Mouse (Mus musculus): Measurements from ENCODE around the gene Gal3st1. TPM values are rescaled to one million over a fixed set of nuclear protein-coding genes. Genes with fewer than 3 reads are reported as not detected.
"Not testable (repeated sequence)": the region's sequence is repeated elsewhere in the genome, so short reads cannot be mapped to it uniquely, and the experiment has no call there.

Gal3st1 gene
- under 1 TPM; 0.15 to 0.23 TPM for total RNA-seq (2021)
- long read RNA-seq, experiment 1, partial matches to known transcripts = 0 of 1 reads
- long read RNA-seq, experiment 1, other reads (novel, unspliced or antisense) = 0 of 1 reads
- long read RNA-seq, experiment 2 = 0 reads

GRCm38 (mm10) chr11:3983291-3983862 is at the start of gene Gal3st1:
Gene Gal3st1, plus strand, starts transcription at chr11:3983636.
- DNase-seq = no peak

GRCm38 (mm10) chr11:3933756-3934285 is 49.6 kb upstream of the Gal3st1 start:
- no peak for DNase-seq

GRCm38 (mm10) chr11:3935135-3935534 is 48.3 kb upstream of the Gal3st1 start:
- DNase-seq = no peak

- DNase-seq = no peak
Measured at GRCm38 (mm10) chr11:3936318-3936717, 47.1 kb upstream of the Gal3st1 start.

- no peak for DNase-seq
Measured at GRCm38 (mm10) chr11:3937321-3937874, 46.0 kb upstream of the Gal3st1 start.

GRCm38 (mm10) chr11:3941371-3941770 is 42.1 kb upstream of the Gal3st1 start:
- no peak for DNase-seq

- DNase-seq = no peak
Measured at GRCm38 (mm10) chr11:3946386-3946785, 37.0 kb upstream of the Gal3st1 start.

- DNase-seq = not testable (repeated sequence)
Measured at GRCm38 (mm10) chr11:3954876-3955275, 28.6 kb upstream of the Gal3st1 start.

- not testable (repeated sequence) for DNase-seq
Measured at GRCm38 (mm10) chr11:3955371-3955770, 28.1 kb upstream of the Gal3st1 start.

- no peak for DNase-seq
Measured at GRCm38 (mm10) chr11:3960901-3961300, 22.5 kb upstream of the Gal3st1 start.

- DNase-seq = no peak
Measured at GRCm38 (mm10) chr11:3961761-3962160, 21.7 kb upstream of the Gal3st1 start.

GRCm38 (mm10) chr11:3963155-3963554 is 20.3 kb upstream of the Gal3st1 start:
- DNase-seq = no peak

GRCm38 (mm10) chr11:3963610-3964415 is 19.6 kb upstream of the Gal3st1 start, which contains the start of gene Pes1:
Gene Pes1, plus strand, starts transcription at chr11:3963975.
- peak; percentile 86 to 90 for DNase-seq

- DNase-seq = no peak
Measured at GRCm38 (mm10) chr11:3964416-3965172, 18.8 kb upstream of the Gal3st1 start.

- DNase-seq = no peak
Measured at GRCm38 (mm10) chr11:3969837-3970236, 13.6 kb upstream of the Gal3st1 start.

- no peak for DNase-seq
Measured at GRCm38 (mm10) chr11:3970361-3970760, 13.1 kb upstream of the Gal3st1 start.

- no peak for DNase-seq
Measured at GRCm38 (mm10) chr11:3973081-3973480, 10.4 kb upstream of the Gal3st1 start.

- no peak for DNase-seq
Measured at GRCm38 (mm10) chr11:3974311-3974710, 9.1 kb upstream of the Gal3st1 start.

- no peak for DNase-seq
Measured at GRCm38 (mm10) chr11:3976678-3977077, 6.8 kb upstream of the Gal3st1 start, which contains the start of gene 4930556J24Rik. Gene 4930556J24Rik, minus strand, starts transcription at chr11:3976778.

- DNase-seq = no peak
Measured at GRCm38 (mm10) chr11:3978421-3978820, 5.0 kb upstream of the Gal3st1 start.

- DNase-seq = no peak
Measured at GRCm38 (mm10) chr11:3981536-3981935, 1.9 kb upstream of the Gal3st1 start.
